Mouse (Mus musculus) midbrain, embryonic 12.5 days (tissue): Measurements from ENCODE around the gene Ube2o. TPM values are rescaled to one million over a fixed set of nuclear protein-coding genes. Genes with fewer than 3 reads are reported as not detected.
A peak's percentile ranks its signal among the peaks of the same experiment; 100 is the strongest.

Source experiments
- ATAC-seq: fragments of 200-750 bp; cut with Nextera tagmentation; 2 replicates; pipeline ENCODE4 v1.8.0; 2017; ENCODE audit warnings: low read depth, moderate TSS enrichment, moderate library complexity; ENCODE audit not compliant: low FRiP score
- H3K27ac ChIP-seq: fragments of 300-500 bp; sonication (generic); replicated peaks from 2 replicates; pipeline ENCODE4 v1.5.1; 2016; ENCODE audit warnings: mild to moderate bottlenecking
- H3K27me3 ChIP-seq: fragments of 300-500 bp; sonication (generic); 2 replicates; pipeline ENCODE4 v1.6.1; 2016; ENCODE audit warnings: mild to moderate bottlenecking
- H3K36me3 ChIP-seq: fragments of 300-500 bp; sonication (generic); 2 replicates; pipeline ENCODE4 v1.6.1; 2016
- H3K4me1 ChIP-seq: fragments of 300-500 bp; sonication (generic); 2 replicates; pipeline ENCODE4 v1.6.1; 2016
- H3K4me2 ChIP-seq: fragments of 300-500 bp; sonication (generic); replicated peaks from 2 replicates; pipeline ENCODE4 v1.6.1; 2016; ENCODE audit warnings: mild to moderate bottlenecking, moderate library complexity
- H3K4me3 ChIP-seq: fragments of 300-500 bp; sonication (generic); 2 replicates; pipeline ENCODE4 v1.5.1; 2016; ENCODE audit warnings: mild to moderate bottlenecking
- H3K9ac ChIP-seq: fragments of 300-500 bp; sonication (generic); replicated peaks from 2 replicates; pipeline ENCODE4 v1.6.1; 2016; ENCODE audit warnings: mild to moderate bottlenecking, moderate library complexity
- H3K9me3 ChIP-seq: fragments of 300-500 bp; sonication (generic); 2 replicates; pipeline ENCODE4 v1.6.1; 2016; ENCODE audit warnings: mild to moderate bottlenecking
- WGBS: fragments of 180-500 bp; shearing (Covaris S2); methylation state at CpG from one replicate; pipeline ENCODE4 v1.1.7; 2016; 5-methylcytosine and 5-hydroxymethylcytosine counted together
- polyA plus RNA-seq: library from polyadenylated mRNA; unstranded; fragments of >200 nt; fragmentation: Nextera tagmentation; extraction: Ambion mirVana; gene quantifications from 2 replicates; pipeline ENCODE4 v1.2.1, GENCODE M21; 2016

Gene Ube2o
- polyA plus RNA-seq, 1 experiment from 2014 or later: 19.0 TPM

GRCm38 (mm10) chr11:116572756-116573543 is 8.3 kb downstream of the Ube2o start:
- H3K4me1 ChIP-seq: peaks cover 53% of the 10 kb centered on the region
- 0 out of 2 replicates have a peak overlapping the region, but pooled peaks have one; percentile 15 for H3K27ac ChIP-seq
- H3K36me3 ChIP-seq: no peaks in the 10 kb centered on the region
- no peak overlapping the region for H3K9ac ChIP-seq
- H3K4me2 ChIP-seq: no peak overlapping the region
- 68% methylated on average over 12 of the region's 12 CpGs for WGBS
- H3K9me3 ChIP-seq: no peaks in the 10 kb centered on the region
- no peak for ATAC-seq
- no peaks in the 10 kb centered on the region for H3K27me3 ChIP-seq
- no peak overlapping the region for H3K4me3 ChIP-seq

- WGBS: 89% methylated on average over 19 of the region's 19 CpGs
- Histone ChIP-seq H3K36me3 (no peaks in the 10 kb centered on the region), H3K4me2 (no peak overlapping the region), H3K4me3 (no peak overlapping the region), H3K27me3 (no peaks in the 10 kb centered on the region), H3K27ac (no peak overlapping the region), H3K9me3 (no peaks in the 10 kb centered on the region), H3K9ac (no peak overlapping the region), H3K4me1 (peaks cover 50% of the 10 kb centered on the region)
- no peak for ATAC-seq
These were observed 9.2 kb downstream of the Ube2o start for GRCm38 (mm10) chr11:116571767-116572679.

GRCm38 (mm10) chr11:116570821-116571220 is 10.4 kb downstream of the Ube2o start:
- Histone ChIP-seq H3K4me2 (no peak overlapping the region), H3K4me1 (peaks cover 40% of the 10 kb centered on the region), H3K27ac (no peak overlapping the region), H3K27me3 (no peaks in the 10 kb centered on the region), H3K36me3 (no peaks in the 10 kb centered on the region), H3K9ac (no peak overlapping the region), H3K4me3 (no peak overlapping the region), H3K9me3 (no peaks in the 10 kb centered on the region)
- 90% methylated on average over 7 of the region's 7 CpGs for WGBS
- ATAC-seq: no peak

GRCm38 (mm10) chr11:116567531-116567930 is 13.7 kb downstream of the Ube2o start:
- ATAC-seq: no peak

GRCm38 (mm10) chr11:116565283-116566041 is 15.8 kb downstream of the Ube2o start:
- Histone ChIP-seq H3K4me3 (no peak overlapping the region), H3K9ac (no peak overlapping the region), H3K4me1 (no peaks in the 10 kb centered on the region), H3K27ac (no peak overlapping the region), H3K4me2 (no peak overlapping the region), H3K9me3 (no peaks in the 10 kb centered on the region), H3K27me3 (no peaks in the 10 kb centered on the region), H3K36me3 (0 out of 2 replicates have a peak, but pooled peaks cover 6% of the 10 kb centered on the region)
- ATAC-seq: no peak
- 83% methylated on average over 7 of the region's 7 CpGs for whole genome bisulfite sequencing

More at GRCm38 (mm10) chr11:116567531-116567930, 13.7 kb downstream of the Ube2o start:
- Histone ChIP-seq H3K27me3 (no peaks in the 10 kb centered on the region), H3K4me3 (no peak overlapping the region), H3K27ac (no peak overlapping the region), H3K36me3 (0 out of 2 replicates have a peak, but pooled peaks cover 6% of the 10 kb centered on the region), H3K9me3 (no peaks in the 10 kb centered on the region), H3K9ac (no peak overlapping the region), H3K4me2 (no peak overlapping the region), H3K4me1 (peaks cover 8% of the 10 kb centered on the region; the same call in 1 of the 2 replicates)
- 88% methylated on average over 8 of the region's 8 CpGs for WGBS

- Histone ChIP-seq H3K4me2 (no peak overlapping the region), H3K9me3 (no peaks in the 10 kb centered on the region), H3K9ac (no peak overlapping the region), H3K4me3 (no peak overlapping the region), H3K27ac (no peak overlapping the region), H3K27me3 (no peaks in the 10 kb centered on the region), H3K36me3 (no peaks in the 10 kb centered on the region; the same call in 1 of the 2 replicates), H3K4me1 (peaks cover 25% of the 10 kb centered on the region)
- 76% methylated on average over 6 of the region's 6 CpGs for WGBS
- ATAC-seq: no peak
These were observed 24.9 kb downstream of the Ube2o start for GRCm38 (mm10) chr11:116556308-116556707.

GRCm38 (mm10) chr11:116555572-116555971 is 25.7 kb downstream of the Ube2o start:
- H3K4me1 ChIP-seq: peaks cover 29% of the 10 kb centered on the region
- WGBS: 77% methylated on average over 1 of the region's 1 CpGs
- H3K9me3 ChIP-seq: no peaks in the 10 kb centered on the region
- no peak for ATAC-seq
- H3K27me3 ChIP-seq: no peaks in the 10 kb centered on the region
- no peak overlapping the region for H3K4me2 ChIP-seq
- no peak overlapping the region for H3K4me3 ChIP-seq
- H3K27ac ChIP-seq: no peak overlapping the region
- no peaks in the 10 kb centered on the region; the same call in 1 of the 2 replicates for H3K36me3 ChIP-seq
- no peak overlapping the region for H3K9ac ChIP-seq

GRCm38 (mm10) chr11:116554171-116554878 is 26.9 kb downstream of the Ube2o start:
- Histone ChIP-seq H3K27me3 (no peaks in the 10 kb centered on the region), H3K9me3 (no peaks in the 10 kb centered on the region), H3K4me2 (no peak overlapping the region), H3K9ac (no peak overlapping the region), H3K4me1 (peaks cover 29% of the 10 kb centered on the region), H3K4me3 (no peak overlapping the region), H3K27ac (no peak overlapping the region), H3K36me3 (no peaks in the 10 kb centered on the region; the same call in 1 of the 2 replicates)
- no peak for ATAC-seq
- WGBS: 50% methylated on average over 12 of the region's 12 CpGs

GRCm38 (mm10) chr11:116552194-116552593 is 29.1 kb downstream of the Ube2o start:
- no peaks in the 10 kb centered on the region for H3K27me3 ChIP-seq
- peaks cover 17% of the 10 kb centered on the region for H3K36me3 ChIP-seq
- H3K4me3 ChIP-seq: no peak overlapping the region
- no peak overlapping the region for H3K27ac ChIP-seq
- no peak overlapping the region for H3K4me2 ChIP-seq
- H3K9me3 ChIP-seq: no peaks in the 10 kb centered on the region
- no peak for ATAC-seq
- no peak overlapping the region for H3K9ac ChIP-seq
- 94% methylated on average over 1 of the region's 1 CpGs for WGBS
- peaks cover 23% of the 10 kb centered on the region for H3K4me1 ChIP-seq

GRCm38 (mm10) chr11:116550748-116551147 is 30.5 kb downstream of the Ube2o start:
- Histone ChIP-seq H3K4me2 (no peak overlapping the region), H3K9ac (no peak overlapping the region), H3K27me3 (no peaks in the 10 kb centered on the region), H3K4me3 (no peak overlapping the region), H3K36me3 (peaks cover 31% of the 10 kb centered on the region), H3K27ac (no peak overlapping the region), H3K4me1 (peaks cover 21% of the 10 kb centered on the region), H3K9me3 (no peaks in the 10 kb centered on the region)
- 81% methylated on average over 7 of the region's 7 CpGs for WGBS
- no peak for ATAC-seq
